Mouse (Mus musculus) cerebellum, adult 2 months (tissue): ENCODE data around the gene Acot1. TPM values are rescaled to one million over a fixed set of nuclear protein-coding genes. Genes with fewer than 3 reads are reported as not detected.
"Not testable (repeated sequence)": the region's sequence is repeated elsewhere in the genome, so short reads cannot be mapped to it uniquely, and the experiment has no call there.

ENCODE experiments used
- DNase-seq, 2 experiments: peaks; one replicate each; pipeline ENCODE4 v3.0.0; 2021
- H3K27ac ChIP-seq: fragments of 200-500 bp; 2 replicates; pipeline ENCODE4 v1.5.1; 2012; ENCODE audit warnings: low read length, control low read depth, inconsistent platforms; ENCODE audit not compliant: insufficient read depth
- H3K27me3 ChIP-seq: fragments of 200-500 bp; 2 replicates; pipeline ENCODE4 v1.6.1; 2012; ENCODE audit warnings: inconsistent platforms, mild to moderate bottlenecking, low read length, moderate library complexity; ENCODE audit not compliant: control insufficient read depth, insufficient read depth
- H3K4me1 ChIP-seq: fragments of 200-500 bp; 2 replicates; pipeline ENCODE4 v1.6.1; 2011; ENCODE audit warnings: low read length; ENCODE audit not compliant: control insufficient read depth, insufficient read depth
- H3K4me3 ChIP-seq: fragments of 200-500 bp; replicated peaks from 2 replicates; pipeline ENCODE3; 2011; ENCODE audit warnings: mild to moderate bottlenecking, low read depth, low read length, control low read depth; ENCODE audit not compliant: insufficient read depth
- CTCF ChIP-seq: fragments of 200-500 bp; IDR thresholded peaks from 2 replicates; pipeline ENCODE4 v1.5.1; 2011; ENCODE audit warnings: low read depth, mild to moderate bottlenecking, control low read depth, low read length, moderate library complexity, borderline replicate concordance; ENCODE audit not compliant: insufficient read depth
- POLR2A ChIP-seq: fragments of 200-500 bp; IDR thresholded peaks from 2 replicates; pipeline ENCODE4 v1.6.1; 2011; ENCODE audit warnings: low read length, control low read depth, borderline replicate concordance; ENCODE audit not compliant: insufficient read depth
- WGBS: fragments of 180-500 bp; shearing (Covaris S2); methylation state at CpG from one replicate; pipeline ENCODE4 v1.1.7; 2018; 5-methylcytosine and 5-hydroxymethylcytosine counted together
- polyA plus RNA-seq: library from polyadenylated mRNA; depleted of rRNA; stranded (reverse); fragments of >200 nt; gene quantifications from 2 replicates; pipeline ENCODE4 v1.2.3, GENCODE M21; 2012

Gene Acot1
- polyA plus RNA-seq, 1 experiment = 18.2 TPM

DNA sequence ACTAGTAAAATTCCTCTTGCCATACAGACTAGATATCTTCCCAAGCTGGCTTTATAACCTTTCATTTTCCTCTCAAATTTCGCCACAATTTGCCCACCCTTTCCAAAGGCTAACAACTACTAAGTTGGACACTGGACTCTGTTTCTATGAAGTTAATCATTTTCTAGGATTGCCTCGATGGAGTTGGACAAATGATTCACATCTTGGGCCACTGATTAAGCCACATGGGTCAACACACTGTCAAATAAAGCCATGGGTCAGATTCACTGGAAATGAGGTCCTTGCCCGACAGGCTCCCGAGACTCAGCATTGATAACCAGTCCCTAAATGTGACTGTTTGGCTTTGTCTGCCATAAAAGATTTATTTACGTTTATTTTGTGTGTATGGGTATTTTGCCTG is 33.0 kb downstream of the Acot1 start:
- 94% methylated on average over 5 of the region's 5 CpGs for WGBS
- H3K27me3 ChIP-seq = no peaks in the 10 kb centered on the region
- TF ChIP-seq CTCF (no peak), POLR2A (no peak)

GRCm38 (mm10) chr12:84044045-84044444 is 34.8 kb downstream of the Acot1 start:
- Histone ChIP-seq H3K27ac (no peak overlapping the region), H3K4me1 (no peaks in the 10 kb centered on the region), H3K4me3 (no peak overlapping the region), H3K27me3 (no peaks in the 10 kb centered on the region)
- 79% methylated on average over 2 of the region's 2 CpGs for WGBS
- DNase-seq = no peak
- TF ChIP-seq CTCF (no peak), POLR2A (no peak)

More for the DNA sequence above, 33.0 kb downstream of the Acot1 start:
- no peak overlapping the region for H3K27ac ChIP-seq
- no peaks in the 10 kb centered on the region for H3K4me1 ChIP-seq
- no peak for DNase-seq
- H3K4me3 ChIP-seq = no peak overlapping the region

- WGBS = 95% methylated on average over 1 of the region's 1 CpGs
- Histone ChIP-seq H3K27me3 (no peaks in the 10 kb centered on the region), H3K27ac (no peak overlapping the region), H3K4me1 (no peaks in the 10 kb centered on the region), H3K4me3 (no peak overlapping the region)
- TF ChIP-seq POLR2A (no peak), CTCF (no peak)
- DNase-seq = no peak
Measured at GRCm38 (mm10) chr12:84046906-84047305, 37.6 kb downstream of the Acot1 start.

GRCm38 (mm10) chr12:84050744-84051143 is 41.5 kb downstream of the Acot1 start:
- not testable (repeated sequence) for H3K27ac ChIP-seq, DNase-seq, H3K4me1 ChIP-seq, H3K27me3 ChIP-seq, H3K4me3 ChIP-seq
- WGBS = 85% methylated on average over 5 of the region's 5 CpGs

DNA sequence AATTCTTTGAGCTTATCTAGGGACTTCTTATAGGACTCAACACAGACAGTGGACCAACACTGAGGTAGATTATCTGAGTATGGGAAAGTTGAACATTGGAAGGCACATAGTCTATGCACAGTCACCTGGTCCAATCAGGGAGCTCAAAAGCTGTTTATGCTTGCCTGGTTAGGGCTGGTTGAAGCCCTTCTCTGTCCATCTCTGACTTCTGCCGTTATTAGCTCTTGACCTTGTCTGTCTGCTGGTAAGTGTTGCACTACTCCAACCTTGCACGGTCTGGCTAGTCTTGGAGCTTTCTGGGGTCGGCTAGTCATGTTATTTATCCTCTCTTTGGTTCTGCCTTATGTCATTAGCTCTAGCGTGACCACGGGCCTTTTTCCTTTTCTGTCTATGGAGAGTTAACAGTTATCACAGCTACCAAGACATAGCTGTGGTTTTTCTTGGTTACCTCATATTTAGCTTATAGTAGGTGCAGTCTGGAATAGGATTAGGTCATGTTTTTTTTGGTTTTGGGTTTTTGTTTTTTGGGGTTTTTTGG is 42.7 kb downstream of the Acot1 start, which contains the start of gene Acot3:
Acot3 (plus strand) TSS at position 208 of the 538 bp plus-strand sequence.
- WGBS = 90% methylated on average over 5 of the region's 5 CpGs
- no peak for TF ChIP-seq POLR2A
- no peak for DNase-seq
- H3K4me3 ChIP-seq = no peak within 1 kb of the TSS
- H3K4me1 ChIP-seq = no peaks in the 10 kb centered on the region
- H3K27ac ChIP-seq = no peak within 1 kb of the TSS
- H3K27me3 ChIP-seq = no peaks in the 10 kb centered on the region

DNA sequence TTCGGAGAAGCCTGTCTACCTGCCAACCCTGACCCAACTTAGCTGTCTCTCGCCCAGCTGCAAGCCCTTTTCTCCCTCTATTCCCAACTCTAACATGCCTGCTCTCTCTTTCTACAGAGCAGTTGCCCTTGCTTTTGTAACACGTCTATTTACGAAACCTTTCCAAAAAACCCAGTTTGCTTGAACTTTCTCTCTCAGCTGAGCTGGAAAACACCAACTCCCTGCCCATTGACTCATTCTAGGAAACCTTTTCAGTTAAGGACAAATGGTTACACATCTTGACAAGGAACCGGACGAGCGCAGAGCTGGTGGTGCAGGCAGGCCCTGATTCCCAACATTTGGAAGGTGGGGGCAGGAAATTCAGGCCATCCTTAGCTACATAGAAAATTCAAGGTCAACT is 43.3 kb downstream of the Acot1 start:
- no peaks in the 10 kb centered on the region for H3K27me3 ChIP-seq
- no peak overlapping the region for H3K27ac ChIP-seq
- 95% methylated on average over 7 of the region's 7 CpGs for WGBS
- DNase-seq = no peak
- no peak overlapping the region for H3K4me3 ChIP-seq
- TF ChIP-seq CTCF = no peak
- no peak for TF ChIP-seq POLR2A
- H3K4me1 ChIP-seq = no peaks in the 10 kb centered on the region

DNA sequence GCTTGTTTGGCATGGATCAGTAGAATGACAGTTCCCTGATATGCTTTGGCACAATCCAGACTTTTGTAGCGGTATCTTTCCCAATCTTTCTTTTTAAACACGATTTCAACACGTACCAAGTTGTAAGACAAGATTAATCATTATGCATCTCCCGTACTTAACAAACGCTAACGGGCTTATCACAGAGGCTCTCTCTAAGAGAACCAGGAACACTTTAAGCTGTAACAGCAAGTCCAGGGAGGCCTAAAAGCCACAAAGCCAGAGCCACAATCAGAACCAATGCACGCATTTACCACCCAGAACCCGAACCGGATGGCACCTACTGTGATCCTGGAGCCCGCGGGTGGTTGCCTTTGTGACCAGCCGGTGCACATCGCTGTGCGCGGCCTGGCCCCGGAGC is 43.9 kb downstream of the Acot1 start:
- H3K4me1 ChIP-seq = no peaks in the 10 kb centered on the region
- WGBS = 14% methylated on average over 16 of the region's 16 CpGs
- no peaks in the 10 kb centered on the region for H3K27me3 ChIP-seq
- TF ChIP-seq POLR2A = no peak
- no peak for TF ChIP-seq CTCF
- H3K4me3 ChIP-seq = peak overlapping the region; percentile 51
- peak in 1 of 2 experiments; percentile 21 for DNase-seq
- H3K27ac ChIP-seq = no peak overlapping the region

DNA sequence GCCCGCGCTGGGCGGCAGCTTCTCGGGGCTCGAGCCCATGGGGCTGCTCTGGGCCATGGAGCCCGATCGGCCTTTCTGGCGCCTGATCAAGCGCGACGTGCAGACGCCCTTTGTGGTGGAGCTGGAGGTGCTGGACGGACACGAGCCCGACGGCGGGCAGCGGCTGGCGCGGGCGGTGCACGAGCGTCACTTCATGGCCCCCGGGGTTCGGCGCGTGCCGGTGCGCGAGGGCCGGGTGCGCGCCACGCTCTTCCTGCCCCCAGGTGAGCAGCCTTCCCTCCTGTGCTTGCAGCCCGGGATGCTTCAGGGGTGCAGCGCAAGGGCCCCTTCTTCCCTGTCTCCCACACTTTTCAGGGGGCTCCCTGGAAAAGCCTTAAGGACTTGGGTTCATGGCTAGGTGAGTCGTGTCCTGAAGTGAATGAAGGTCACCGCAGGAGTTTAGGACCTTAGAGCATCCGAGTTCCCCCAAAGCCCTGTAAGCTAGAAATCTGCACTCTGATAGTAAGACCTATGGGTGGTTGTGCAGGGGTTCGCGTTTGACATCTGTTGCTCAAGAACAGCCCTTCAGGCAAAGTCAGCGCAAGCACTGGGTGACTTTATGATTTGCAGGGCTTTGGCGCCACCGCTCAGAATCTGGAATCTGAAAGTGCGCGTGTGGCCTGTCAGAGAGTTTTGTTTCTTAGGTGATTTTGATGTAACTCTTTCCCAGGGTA is 44.5 kb downstream of the Acot1 start:
- DNase-seq = peak; percentile 14 to 28
- WGBS = 5% methylated on average over 39 of the region's 46 CpGs
- H3K27ac ChIP-seq = no peak overlapping the region

More for the DNA sequence above, 44.5 kb downstream of the Acot1 start:
- Histone ChIP-seq H3K27me3 (no peaks in the 10 kb centered on the region), H3K4me3 (peak overlapping the region; percentile 5), H3K4me1 (no peaks in the 10 kb centered on the region)
- no peak for TF ChIP-seq CTCF
- TF ChIP-seq POLR2A = no peak
